Mouse (Mus musculus) Patski (cell line): ENCODE measurements around the gene Dnah6. TPM values are rescaled to one million over a fixed set of nuclear protein-coding genes. Genes with fewer than 3 reads are reported as not detected.

Experiments
- ATAC-seq: fragments of 100-300 bp; one replicate; pipeline ENCODE4 v1.8.0; 2021
- CTCF ChIA-PET: fragments of 350-600 bp; sonication (Branson Sonifier 250); formaldehyde crosslinking; loops from one replicate; lab custom pipeline; 2022; ENCODE audit warnings: inconsistent platforms; lab: Charles Lee
- POLR2A ChIA-PET: fragments of 350-600 bp; sonication (Branson Sonifier 250); formaldehyde crosslinking; loops from one replicate; lab custom pipeline; 2022; ENCODE audit warnings: antibody characterized with exemption, inconsistent platforms; lab: Charles Lee
- DNase-seq: peaks from one replicate; pipeline ENCODE4 v3.0.0-alpha.2; 2011; ENCODE audit warnings: low read depth, low spot score
- H3K27me3 ChIP-seq: fragments of 371-371 bp; one replicate; pipeline ENCODE4 v1.5.1; 2021
- CTCF ChIP-seq: fragments of 100-300 bp; IDR thresholded peaks from one replicate; pipeline ENCODE4 v1.5.1; 2021
- in situ Hi-C: fragments of 300-500 bp; cut with MboI; formaldehyde crosslinking; loops from 3 replicates; pipeline ENCODE4 v1.11.1; 2018; ENCODE audit warnings: low pct_unique_long_range_greater_than_20kb, mixed read lengths
- polyA plus RNA-seq: library from polyadenylated mRNA; unstranded; gene quantifications from one replicate; pipeline ENCODE4 v1.2.3, GENCODE M21; 2021

The Dnah6 gene
- polyA plus RNA-seq, 1 experiment from 2014 or later: 0.01 TPM

DNA sequence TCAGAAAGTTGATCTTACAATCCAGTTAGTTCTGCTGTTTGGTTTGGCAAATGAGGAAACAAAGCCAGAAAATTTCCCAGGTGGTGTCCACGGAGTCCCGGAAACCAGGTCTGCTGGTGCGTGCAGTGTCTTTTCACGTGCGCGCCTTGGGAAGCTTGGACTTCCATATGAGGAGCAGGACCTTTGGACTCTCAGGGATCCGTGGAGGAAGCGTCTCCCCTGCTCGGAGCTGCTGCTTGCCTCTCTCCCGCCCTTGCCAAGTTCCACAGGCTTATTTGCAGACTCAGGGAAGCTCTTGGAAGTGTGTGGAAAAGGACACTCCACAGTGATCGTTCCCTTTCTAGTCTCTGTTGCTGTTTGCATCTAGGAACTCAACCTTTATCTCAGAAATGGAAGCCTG, 29.9 kb upstream of the Dnah6 start:
- H3K27me3 ChIP-seq: no peaks in the 10 kb centered on the region
- ChIA-PET POLR2A (interaction anchor here (1.2 kb wide), 1 partner anchor 19 kb away, joined by 3 read pairs; no protein-coding TSS in a partner anchor), CTCF (no interaction called here)
- no peak for TF ChIP-seq CTCF
- in situ Hi-C loops: no loop called here
- ATAC-seq (no peak), DNase-seq (no peak)

DNA sequence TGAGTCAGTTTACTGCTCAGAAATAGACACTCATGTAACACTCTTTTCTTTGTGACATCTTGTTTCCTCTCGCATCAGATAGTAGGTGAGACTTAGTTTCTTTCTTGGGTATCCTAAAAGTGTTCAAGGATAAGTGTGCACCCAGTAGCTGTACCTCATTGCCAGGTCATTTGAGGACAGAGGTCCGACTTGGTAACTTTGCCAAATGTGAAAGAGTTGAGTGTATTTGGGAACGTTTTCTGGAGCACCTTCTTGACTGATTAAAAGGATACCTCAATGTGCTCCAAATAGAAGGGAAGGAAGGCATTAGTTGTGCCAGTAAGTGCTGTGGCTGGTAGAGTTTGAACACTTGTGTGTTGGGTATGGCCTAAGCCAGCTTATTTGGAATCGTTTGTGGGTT, 28.4 kb upstream of the Dnah6 start:
- ChIA-PET POLR2A (no interaction called here), CTCF (no interaction called here)
- in situ Hi-C loops: no loop called here
- ATAC-seq (no peak), DNase-seq (no peak)
- no peaks in the 10 kb centered on the region for H3K27me3 ChIP-seq
- no peak for TF ChIP-seq CTCF

DNA sequence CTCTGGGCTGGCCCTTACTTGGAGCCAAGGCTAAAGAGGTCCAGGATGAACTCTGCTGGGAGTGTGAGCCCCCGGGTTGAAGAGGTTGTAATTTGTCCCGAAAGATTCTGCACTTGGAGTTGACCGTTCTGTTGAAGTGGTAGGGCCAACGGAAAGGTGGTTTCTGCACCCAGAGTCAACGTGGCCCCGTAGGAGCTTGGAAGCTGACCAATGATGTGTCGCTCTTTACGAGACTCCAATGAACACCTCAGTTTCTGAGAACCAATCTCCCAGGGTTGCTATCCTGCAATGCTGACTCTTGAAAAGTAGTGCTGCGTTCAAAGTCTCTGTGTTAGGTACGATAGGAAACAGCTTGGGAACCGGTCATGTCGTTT, 27.6 kb upstream of the Dnah6 start:
- TF ChIP-seq CTCF: no peak
- DNase-seq (no peak), ATAC-seq (peak; percentile 14)
- H3K27me3 ChIP-seq: no peaks in the 10 kb centered on the region
- in situ Hi-C loops: no loop called here
- CTCF ChIA-PET: interaction anchor here (1.0 kb wide), 1 partner anchor 235 kb away, joined by 3 read pairs; no protein-coding TSS in a partner anchor
- POLR2A ChIA-PET: no interaction called here

- DNase-seq (peak; percentile 85), ATAC-seq (peak; percentile 87)
- POLR2A ChIA-PET: interaction anchor here (0.7 kb wide), 1 partner anchor 17 kb away, joined by 3 read pairs; no protein-coding TSS in a partner anchor
- in situ Hi-C loops: no loop called here
- TF ChIP-seq CTCF: no peak
- CTCF ChIA-PET: interaction anchor here (1.0 kb wide), 1 partner anchor 234 kb away, joined by 3 read pairs; no protein-coding TSS in a partner anchor
- no peaks in the 10 kb centered on the region for H3K27me3 ChIP-seq
Measured at GRCm38 (mm10) chr6:73248237-73249048, 27.0 kb upstream of the Dnah6 start, which contains the start of gene Suclg1. TSS of gene Suclg1 (plus strand) at chr6:73248382.

DNA sequence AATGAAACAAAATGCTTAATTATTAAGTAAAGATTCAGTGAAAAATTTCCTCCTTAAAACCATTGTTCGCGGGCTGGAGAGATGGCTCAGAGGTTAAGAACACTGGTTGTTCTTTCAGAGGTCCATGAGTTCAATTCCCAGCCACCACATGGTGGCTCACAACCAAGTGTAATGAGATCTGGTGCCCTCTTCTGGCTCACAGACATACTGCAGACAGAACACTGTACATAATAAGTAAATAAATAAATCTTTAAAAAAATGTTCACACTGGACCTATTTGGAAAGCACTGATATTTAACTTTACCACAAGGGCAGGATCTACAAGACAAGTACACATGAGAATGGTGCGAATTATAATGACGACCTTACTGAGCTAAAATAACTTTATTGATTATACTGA, 26.0 kb upstream of the Dnah6 start:
- in situ Hi-C loops: no loop called here
- ChIA-PET CTCF (no interaction called here), POLR2A (interaction anchor here (0.7 kb wide), 1 partner anchor 16 kb away, joined by 3 read pairs; no protein-coding TSS in a partner anchor)
- DNase-seq (no peak), ATAC-seq (no peak)
- peak; percentile 68 for TF ChIP-seq CTCF
- no peaks in the 10 kb centered on the region for H3K27me3 ChIP-seq

DNA sequence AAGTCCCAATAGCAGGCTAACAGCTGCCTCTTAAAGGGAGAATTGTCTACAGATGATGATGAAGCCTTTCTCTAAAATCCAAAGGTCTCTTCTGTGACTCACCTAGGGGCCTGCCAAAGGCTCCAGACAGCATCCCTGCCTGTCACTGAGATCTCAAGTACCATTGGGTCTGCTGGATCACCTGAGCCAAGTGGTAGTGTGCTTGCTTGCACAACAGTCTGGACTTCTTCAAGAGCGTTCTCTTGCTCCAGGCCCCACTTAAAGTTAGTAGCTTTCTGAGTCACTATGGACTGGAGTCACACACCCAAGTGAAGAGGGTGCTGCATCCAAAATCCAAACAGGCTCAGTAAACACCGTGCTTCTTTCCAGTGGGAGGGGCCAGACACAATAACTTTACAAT, 25.4 kb upstream of the Dnah6 start:
- in situ Hi-C loops: no loop called here
- ChIA-PET CTCF (no interaction called here), POLR2A (no interaction called here)
- no peaks in the 10 kb centered on the region for H3K27me3 ChIP-seq
- DNase-seq: no peak
- no peak for ATAC-seq
- no peak for TF ChIP-seq CTCF

DNA sequence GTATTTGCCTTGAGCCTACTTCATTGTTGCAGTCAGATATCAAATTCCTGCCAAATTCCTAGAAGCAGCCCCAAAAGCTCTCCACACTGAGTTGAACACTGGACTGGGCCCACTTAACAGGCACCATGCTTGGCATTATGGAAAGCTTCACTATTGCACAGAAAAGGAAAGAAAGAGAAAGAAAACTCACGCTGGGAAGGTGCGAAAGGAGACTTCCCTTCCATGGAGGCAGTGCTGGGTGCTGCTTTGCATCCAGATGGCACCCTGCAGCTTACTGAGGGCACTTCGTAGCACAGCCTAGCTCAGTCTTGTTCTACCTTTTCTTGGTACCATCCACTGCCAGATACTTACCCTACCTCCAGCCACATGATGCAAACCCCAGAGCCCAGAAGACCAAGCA, 14.2 kb upstream of the Dnah6 start:
- ChIA-PET POLR2A (no interaction called here), CTCF (no interaction called here)
- no peak for ATAC-seq
- TF ChIP-seq CTCF: no peak
- in situ Hi-C loops: loop anchor here (10.0 kb wide), 2 partner anchors 401 to 601 kb away; no protein-coding TSS in a partner anchor
- DNase-seq: no peak
- H3K27me3 ChIP-seq: no peaks in the 10 kb centered on the region

DNA sequence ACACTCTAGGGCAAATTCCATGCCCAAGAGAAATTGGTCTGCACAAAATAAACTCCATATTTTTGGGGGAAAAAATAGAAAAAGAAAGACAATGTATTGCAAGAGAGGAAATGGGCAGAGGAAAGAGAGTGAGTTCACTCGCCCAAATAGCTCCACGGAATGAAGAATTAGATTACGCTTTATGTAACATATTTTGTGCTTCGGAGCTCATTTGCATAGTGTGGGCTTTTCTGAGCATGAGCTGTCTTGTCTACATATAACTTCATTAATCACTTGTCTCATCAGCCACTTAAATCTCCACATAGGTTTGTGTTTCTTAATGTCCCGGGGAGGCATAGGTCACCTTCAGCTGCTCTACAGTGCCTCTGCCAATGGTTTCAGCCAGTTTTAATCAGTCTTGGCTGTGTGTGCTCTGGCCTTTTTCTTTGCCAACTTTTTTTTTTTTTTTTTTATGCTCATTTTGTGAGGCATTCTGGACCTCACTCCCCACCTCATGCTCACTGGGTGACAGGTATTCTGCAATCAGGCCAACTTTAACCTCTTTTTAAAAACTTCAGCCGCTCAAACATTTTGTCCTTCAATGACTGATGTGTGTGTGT, 12.9 kb upstream of the Dnah6 start:
- TF ChIP-seq CTCF: no peak
- CTCF ChIA-PET: interaction anchor here (1.3 to 2.1 kb wide), 2 partner anchors 9 to 78 kb away, joined by 3 to 9 read pairs; no protein-coding TSS in a partner anchor
- DNase-seq (no peak), ATAC-seq (no peak)
- POLR2A ChIA-PET: no interaction called here
- H3K27me3 ChIP-seq: no peaks in the 10 kb centered on the region
- in situ Hi-C loops: loop anchor here (10.0 kb wide), 2 partner anchors 400 to 600 kb away; no protein-coding TSS in a partner anchor

GRCm38 (mm10) chr6:73233202-73233726, 11.8 kb upstream of the Dnah6 start:
- ChIA-PET CTCF (interaction anchor here (0.7 to 2.1 kb wide), 2 partner anchors 10 to 296 kb away, joined by 3 to 9 read pairs; no protein-coding TSS in a partner anchor), POLR2A (no interaction called here)
- ATAC-seq (no peak), DNase-seq (no peak)
- H3K27me3 ChIP-seq: no peaks in the 10 kb centered on the region
- peak; percentile 53 for TF ChIP-seq CTCF
- in situ Hi-C loops: loop anchor here (10.0 kb wide), 2 partner anchors 398 to 598 kb away; no protein-coding TSS in a partner anchor

- in situ Hi-C loops: loop anchor here (10.0 kb wide), 2 partner anchors 397 to 597 kb away; no protein-coding TSS in a partner anchor
- no peak for ATAC-seq
Measured at GRCm38 (mm10) chr6:73232152-73232584, 10.7 kb upstream of the Dnah6 start.

More at GRCm38 (mm10) chr6:73232152-73232584, 10.7 kb upstream of the Dnah6 start:
- ChIA-PET POLR2A (no interaction called here), CTCF (no interaction called here)
- DNase-seq: no peak
- no peak for TF ChIP-seq CTCF
- H3K27me3 ChIP-seq: no peaks in the 10 kb centered on the region
